Mouse (Mus musculus) liver, embryonic 14.5 days (tissue): ENCODE data around the gene Bcl7c. TPM values are rescaled to one million over a fixed set of nuclear protein-coding genes. Genes with fewer than 3 reads are reported as not detected.
A peak's percentile ranks its signal among the peaks of the same experiment; 100 is the strongest.

Experiments used
- ATAC-seq: fragments of 200-750 bp; cut with Nextera tagmentation; 2 replicates; pipeline ENCODE4 v1.8.0; 2017; ENCODE audit warnings: moderate number of reproducible peaks, mild to moderate bottlenecking, moderate library complexity; ENCODE audit not compliant: insufficient read depth
- DNase-seq, 3 experiments: peaks; one replicate each; pipeline ENCODE4 v3.0.0-alpha.2; 2012 to 2013; ENCODE audit warnings: low read depth in 3 of 3, low spot score in 3 of 3
- H3K27ac ChIP-seq: fragments of 300-500 bp; sonication (generic); 2 replicates; pipeline ENCODE4 v1.5.1; 2014; ENCODE audit warnings: moderate library complexity, mild to moderate bottlenecking, control low read depth, inconsistent platforms
- H3K27me3 ChIP-seq: fragments of 300-500 bp; sonication (generic); 2 replicates; pipeline ENCODE4 v1.6.1; 2014; ENCODE audit warnings: mild to moderate bottlenecking, low read length, moderate library complexity; ENCODE audit not compliant: control insufficient read depth, insufficient read depth
- H3K36me3 ChIP-seq: fragments of 300-500 bp; sonication (generic); replicated peaks from 2 replicates; pipeline ENCODE4 v1.6.1; 2014; ENCODE audit warnings: low read depth; ENCODE audit not compliant: control insufficient read depth, insufficient read depth
- H3K4me1 ChIP-seq, 2 experiments: fragments of 200-500 bp in 1 of 2; fragments of 300-500 bp in 1 of 2; sonication (generic) in 1 of 2; replicated peaks; 2 replicates each; pipeline ENCODE4 v1.6.1; 2012 to 2014; ENCODE audit warnings: antibody characterized with exemption in 1 of 2, inconsistent platforms in 1 of 2, low read length in 1 of 2; ENCODE audit not compliant: control insufficient read depth in 2 of 2, insufficient read depth in 2 of 2
- H3K4me2 ChIP-seq: fragments of 300-500 bp; sonication (generic); 2 replicates; pipeline ENCODE4 v1.6.1; 2014; ENCODE audit warnings: low read depth, mild to moderate bottlenecking, control low read depth, moderate library complexity
- H3K4me3 ChIP-seq, 2 experiments: fragments of 200-500 bp in 1 of 2; fragments of 300-500 bp in 1 of 2; sonication (generic) in 1 of 2; 2 replicates each; pipeline ENCODE4 v1.5.1; 2012 to 2014; ENCODE audit warnings: low read depth in 2 of 2, low read length in 2 of 2, mild to moderate bottlenecking in 2 of 2, control low read depth in 1 of 2, inconsistent platforms in 1 of 2, moderate library complexity in 1 of 2; ENCODE audit not compliant: insufficient read depth in 1 of 2
- H3K9ac ChIP-seq: fragments of 300-500 bp; sonication (generic); replicated peaks from 2 replicates; pipeline ENCODE4 v1.6.1; 2014; ENCODE audit warnings: mild to moderate bottlenecking, control low read depth, moderate library complexity
- H3K9me3 ChIP-seq: fragments of 300-500 bp; sonication (generic); 2 replicates; pipeline ENCODE4 v1.6.1; 2016; ENCODE audit warnings: low read length, mixed read lengths; ENCODE audit not compliant: control insufficient read depth
- CTCF ChIP-seq: IDR thresholded peaks from 2 replicates; pipeline ENCODE4 v1.5.1; 2016; ENCODE audit warnings: antibody characterized with exemption, low read depth, control low read depth
- EP300 ChIP-seq: IDR thresholded peaks from 2 replicates; pipeline ENCODE4 v1.6.1; 2016; ENCODE audit warnings: antibody characterized with exemption, low read depth
- WGBS: fragments of 180-500 bp; shearing (Covaris S2); extraction: QIAGEN DNeasy Blood & Tissue Kit; methylation state at CpG from one replicate; pipeline ENCODE4 v1.1.7; 2014; ENCODE audit not compliant: insufficient replicate concordance; 5-methylcytosine and 5-hydroxymethylcytosine counted together
- polyA plus RNA-seq, 2 experiments: library from polyadenylated mRNA; depleted of rRNA in 1 of 2; stranded (reverse) in 1 of 2; unstranded in 1 of 2; fragments of >200 nt; fragmentation: Nextera tagmentation in 1 of 2; extraction: Ambion mirVana in 1 of 2; gene quantifications; 2 replicates each; pipeline versions ENCODE4 v1.2.1 to v1.2.3; 2012 to 2014

Bcl7c gene
- polyA plus RNA-seq, 2 experiments, result 12.5 to 21.7 TPM

GRCm38 (mm10) chr7:127716992-127717391 lies 8.3 kb upstream of the Bcl7c start:
- peaks cover 3% of the 10 kb centered on the region for H3K27me3 ChIP-seq
- 1% methylated on average over 41 of the region's 41 CpGs for WGBS
- ATAC-seq, result peak; percentile 52
- DNase-seq, result peak in 1 of 3 experiments; percentile 23
- peak overlapping the region; percentile 14; the same call in 1 of the 2 replicates for H3K9ac ChIP-seq
- peaks cover 2 to 9% of the 10 kb centered on the region in 2 experiments; a peak in 3 of 4 replicates for H3K4me1 ChIP-seq
- H3K9me3 ChIP-seq, result no peaks in the 10 kb centered on the region
- H3K4me3 ChIP-seq, result peak overlapping the region; percentile 23 to 26
- no peaks in the 10 kb centered on the region for H3K36me3 ChIP-seq
- peak overlapping the region; percentile 65 for H3K4me2 ChIP-seq
- no peak overlapping the region for H3K27ac ChIP-seq
- no peak for TF ChIP-seq EP300
- peak; percentile 56 for TF ChIP-seq CTCF

- peaks cover 3% of the 10 kb centered on the region for H3K27me3 ChIP-seq
- H3K4me1 ChIP-seq, result peaks cover 2 to 21% of the 10 kb centered on the region in 2 experiments; a peak in 3 of 4 replicates
- ATAC-seq (no peak), DNase-seq (no peak)
- H3K4me2 ChIP-seq, result no peak overlapping the region
- H3K36me3 ChIP-seq, result no peaks in the 10 kb centered on the region
- no peak overlapping the region for H3K4me3 ChIP-seq
- TF ChIP-seq EP300, result no peak
- TF ChIP-seq CTCF, result no peak
- no peaks in the 10 kb centered on the region for H3K9me3 ChIP-seq
- 72% methylated on average over 4 of the region's 4 CpGs for WGBS
- H3K9ac ChIP-seq, result no peak overlapping the region
- no peak overlapping the region for H3K27ac ChIP-seq
These were observed 6.1 kb upstream of the Bcl7c start for GRCm38 (mm10) chr7:127714816-127715215.

GRCm38 (mm10) chr7:127712461-127713385 lies 4.0 kb upstream of the Bcl7c start, which contains the start of gene Ctf1:
TSS of gene Ctf1 (plus strand) at chr7:127712736.
- Histone ChIP-seq H3K9me3 (no peaks in the 10 kb centered on the region), H3K4me1 (peaks cover 5 to 30% of the 10 kb centered on the region in 2 experiments), H3K27me3 (peaks cover 3% of the 10 kb centered on the region), H3K4me3 (peak within 1 kb of the TSS; percentile 23 to 39), H3K36me3 (no peaks in the 10 kb centered on the region), H3K9ac (peak within 1 kb of the TSS; percentile 60), H3K4me2 (peak within 1 kb of the TSS; percentile 67), H3K27ac (no peak within 1 kb of the TSS; the same call in none of the 2 replicates)
- 4% methylated on average over 28 of the region's 28 CpGs for WGBS
- no peak for TF ChIP-seq CTCF
- TF ChIP-seq EP300, result no peak
- no peak for ATAC-seq
- peak; percentile 38 to 53 (median 47) for DNase-seq

DNA sequence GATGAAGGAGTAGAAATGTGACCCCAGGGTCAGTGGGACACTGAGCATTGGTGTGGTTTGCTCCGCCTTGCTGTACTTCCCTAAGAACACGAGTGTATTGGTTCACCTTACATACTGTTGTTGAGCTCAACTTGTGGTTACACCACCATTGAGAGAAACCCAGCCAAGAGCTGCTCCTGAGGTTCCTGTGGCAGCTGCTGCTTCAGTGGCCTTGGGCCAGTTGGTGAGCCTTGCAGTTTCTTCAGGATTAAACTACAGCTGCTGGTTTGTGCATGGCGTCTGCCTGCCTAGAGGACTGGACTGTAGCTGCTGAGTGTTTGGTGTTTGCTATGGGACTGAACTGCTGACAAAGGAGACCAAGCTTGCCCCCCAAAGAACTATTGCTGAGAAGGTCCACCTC lies 2.7 kb upstream of the Bcl7c start:
- Histone ChIP-seq H3K27me3 (peaks cover 3% of the 10 kb centered on the region), H3K9ac (no peak overlapping the region), H3K9me3 (no peaks in the 10 kb centered on the region), H3K36me3 (no peaks in the 10 kb centered on the region), H3K4me3 (no peak overlapping the region), H3K27ac (no peak overlapping the region), H3K4me2 (no peak overlapping the region), H3K4me1 (peaks cover 6 to 34% of the 10 kb centered on the region in 2 experiments)
- ATAC-seq, result no peak
- TF ChIP-seq EP300, result no peak
- TF ChIP-seq CTCF, result no peak
- 54% methylated on average over 3 of the region's 3 CpGs for WGBS
- DNase-seq, result no peak

DNA sequence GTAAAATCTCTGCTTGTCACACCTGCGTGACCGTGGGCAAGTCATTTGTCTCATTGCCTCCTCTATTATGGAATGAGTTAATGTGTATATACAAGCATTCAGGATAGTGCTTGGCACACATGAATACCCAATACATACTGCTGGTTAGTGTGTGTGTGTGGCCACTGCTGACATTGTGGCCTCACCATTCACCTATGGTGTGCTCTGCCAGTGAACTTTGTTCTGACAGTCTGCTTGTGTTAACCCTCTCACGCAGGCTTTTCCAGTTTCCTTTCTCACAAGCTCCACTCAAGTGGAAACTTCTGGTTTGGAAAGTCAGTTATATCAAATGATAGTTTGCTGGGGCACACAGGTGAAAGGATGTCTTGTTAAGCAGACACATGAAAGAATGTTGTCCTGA lies 2.3 kb upstream of the Bcl7c start:
- no peak overlapping the region for H3K4me2 ChIP-seq
- 81% methylated on average over 3 of the region's 3 CpGs for WGBS
- no peak overlapping the region for H3K9ac ChIP-seq
- H3K27me3 ChIP-seq, result no peaks in the 10 kb centered on the region; the same call in 1 of the 2 replicates
- H3K9me3 ChIP-seq, result no peaks in the 10 kb centered on the region
- DNase-seq (no peak), ATAC-seq (no peak)
- H3K36me3 ChIP-seq, result no peaks in the 10 kb centered on the region
- H3K27ac ChIP-seq, result no peak overlapping the region
- TF ChIP-seq CTCF (no peak), EP300 (no peak)
- H3K4me3 ChIP-seq, result no peak overlapping the region
- peaks cover 6 to 34% of the 10 kb centered on the region in 2 experiments for H3K4me1 ChIP-seq
